Mouse (Mus musculus) embryonic stem cell, embryonic (primary cell): Measurements from ENCODE around the gene Ints3.

ENCODE experiments used
- CTCF ChIA-PET, 4 experiments: fragments of 300-600 bp in 2 of 4; fragments of 350-600 bp in 2 of 4; sonication (Branson Sonifier 250); formaldehyde crosslinking; loops; one replicate each; lab custom pipeline; 2022; ENCODE audit warnings: inconsistent platforms in 2 of 4; lab: Charles Lee
- POLR2A ChIA-PET, 4 experiments: fragments of 300-600 bp in 2 of 4; fragments of 350-600 bp in 2 of 4; sonication (Branson Sonifier 250); formaldehyde crosslinking; loops; one replicate each; lab custom pipeline; 2022; ENCODE audit warnings: antibody characterized with exemption in 4 of 4, inconsistent platforms in 1 of 4; lab: Charles Lee

Gene Ints3

DNA sequence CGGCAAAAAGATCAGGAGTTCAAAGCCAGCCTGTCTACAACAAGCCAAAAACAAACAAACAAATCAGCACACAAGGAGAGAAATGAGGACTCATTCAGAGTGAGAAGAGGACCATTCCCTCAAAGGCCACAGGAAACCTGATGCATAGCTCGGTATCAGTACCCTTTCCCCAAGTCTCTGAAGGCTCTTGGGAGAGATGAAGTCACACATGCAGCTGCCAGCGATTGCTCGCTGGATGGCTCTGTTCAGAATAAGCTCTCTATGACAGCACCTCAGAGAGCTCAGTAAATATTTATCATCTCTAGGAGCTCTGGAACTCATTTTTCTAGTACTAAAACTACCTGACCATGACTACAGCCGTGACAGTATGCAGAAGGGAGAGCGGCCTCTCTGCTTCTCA lies 5.2 kb downstream of the Ints3 start:
- POLR2A ChIA-PET, result interaction anchor here in 3 of 4 experiments (0.8 to 14.1 kb wide), 8 partner anchors 9 to 180 kb away, joined by 3 to 317 read pairs (median 6); partner anchors contain the start of genes Slc27a3 (in 1 of the 3) and Slc39a1 (in 1 of the 3)
- CTCF ChIA-PET, result interaction anchor here in 1 of 4 experiments (0.6 kb wide), 1 partner anchor 80 kb away, joined by 7 read pairs; no protein-coding TSS in a partner anchor

DNA sequence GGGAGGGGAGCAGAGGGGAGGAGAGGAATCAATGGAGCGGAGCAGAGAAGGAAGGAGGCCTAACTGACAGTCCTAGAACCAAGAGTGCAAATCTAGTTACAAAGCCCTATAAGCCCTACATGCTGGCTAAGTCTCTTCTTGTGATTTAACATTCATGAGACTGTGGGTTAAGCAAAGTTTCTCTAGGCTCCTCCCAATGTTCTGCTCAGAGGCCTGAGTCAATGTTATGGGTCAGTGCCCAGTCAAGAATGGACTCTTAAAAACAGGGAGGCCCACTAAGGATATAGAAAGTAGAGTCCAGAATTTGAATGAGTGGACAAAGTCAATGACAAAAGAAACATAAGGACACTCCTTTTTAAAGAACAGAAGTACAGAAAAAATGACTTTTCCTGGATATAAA lies 5.8 kb downstream of the Ints3 start:
- ChIA-PET CTCF (interaction anchor here (0.6 to 2.2 kb wide), 5 partner anchors 15 to 98 kb away, joined by 3 to 8 read pairs (median 4); no protein-coding TSS in a partner anchor), POLR2A (interaction anchor here in 3 of 4 experiments (0.7 to 14.1 kb wide), 16 partner anchors 10 to 85 kb away, joined by 3 to 317 read pairs (median 8); partner anchors contain the start of gene Slc27a3 (in 2 of the 3))

DNA sequence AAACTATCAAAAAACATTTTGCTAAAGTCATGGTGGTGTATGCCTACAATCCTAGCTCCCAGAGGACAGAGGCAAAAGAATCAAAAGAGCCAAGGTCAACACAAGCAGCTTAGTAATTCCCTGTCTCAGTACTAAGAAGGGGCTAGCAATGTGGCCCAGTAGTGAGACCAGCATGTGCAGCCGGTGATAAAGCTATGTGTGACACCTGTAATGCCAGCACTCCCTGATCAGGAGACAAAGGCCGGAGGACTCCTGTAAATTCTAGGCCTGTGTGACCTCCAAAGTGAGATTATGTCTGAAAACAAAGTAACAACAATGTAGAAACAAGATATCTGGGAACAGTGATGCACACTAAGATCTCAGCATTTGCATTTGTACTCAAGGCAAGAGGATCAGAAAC lies 7.9 kb downstream of the Ints3 start:
- ChIA-PET POLR2A (interaction anchor here in 3 of 4 experiments (0.5 to 7.6 kb wide), 30 partner anchors 8 to 239 kb away, joined by 3 to 63 read pairs (median 9); partner anchors contain the start of genes Ints3 (in 3 of the 3), Chtop (in 1 of the 3), Gatad2b (in 1 of the 3) and S100a1 (in 1 of the 3)), CTCF (interaction anchor here in 2 of 4 experiments (0.6 to 2.2 kb wide), 6 partner anchors 11 to 201 kb away, joined by 3 to 8 read pairs (median 4); partner anchors contain the start of gene Snapin (in 1 of the 2))

- POLR2A ChIA-PET, result interaction anchor here in 3 of 4 experiments (1.1 to 7.6 kb wide), 14 partner anchors 10 to 90 kb away, joined by 3 to 63 read pairs (median 17); partner anchors contain the start of genes Ints3 (in 3 of the 3), S100a1 (in 1 of the 3), S100a13 (in 1 of the 3) and Slc27a3 (in 1 of the 3)
- CTCF ChIA-PET, result interaction anchor here in 3 of 4 experiments (0.6 to 1.8 kb wide), 4 partner anchors 10 to 43 kb away, joined by 3 to 6 read pairs (median 4); no protein-coding TSS in a partner anchor
Measured at GRCm38 (mm10) chr3:90423549-90423948, 9.9 kb downstream of the Ints3 start.

GRCm38 (mm10) chr3:90420696-90421095 lies 12.7 kb downstream of the Ints3 start:
- CTCF ChIA-PET, result interaction anchor here in 3 of 4 experiments (0.6 to 0.9 kb wide), 3 partner anchors 13 to 47 kb away, joined by 3 to 4 read pairs (median 3); no protein-coding TSS in a partner anchor
- POLR2A ChIA-PET, result interaction anchor here in 3 of 4 experiments (0.6 to 7.6 kb wide), 15 partner anchors 12 to 93 kb away, joined by 3 to 63 read pairs (median 4); partner anchors contain the start of gene Ints3 (in 1 of the 3)

- ChIA-PET CTCF (interaction anchor here (0.5 to 2.3 kb wide), 79 partner anchors 9 to 297 kb away, joined by 3 to 47 read pairs (median 4); partner anchors contain the start of genes Npr1 (in 2 of the 4), Slc27a3 (in 2 of the 4), Gatad2b (in 1 of the 4) and S100a7a (in 1 of the 4)), POLR2A (interaction anchor here (0.9 to 5.8 kb wide), 45 partner anchors 9 to 201 kb away, joined by 3 to 33 read pairs (median 4); partner anchors contain the start of genes Slc27a3 (in 3 of the 4), Ints3 (in 2 of the 4), Chtop (in 1 of the 4) and Creb3l4 (in 1 of the 4))
Measured at GRCm38 (mm10) chr3:90413011-90413396, 20.4 kb downstream of the Ints3 start.

DNA sequence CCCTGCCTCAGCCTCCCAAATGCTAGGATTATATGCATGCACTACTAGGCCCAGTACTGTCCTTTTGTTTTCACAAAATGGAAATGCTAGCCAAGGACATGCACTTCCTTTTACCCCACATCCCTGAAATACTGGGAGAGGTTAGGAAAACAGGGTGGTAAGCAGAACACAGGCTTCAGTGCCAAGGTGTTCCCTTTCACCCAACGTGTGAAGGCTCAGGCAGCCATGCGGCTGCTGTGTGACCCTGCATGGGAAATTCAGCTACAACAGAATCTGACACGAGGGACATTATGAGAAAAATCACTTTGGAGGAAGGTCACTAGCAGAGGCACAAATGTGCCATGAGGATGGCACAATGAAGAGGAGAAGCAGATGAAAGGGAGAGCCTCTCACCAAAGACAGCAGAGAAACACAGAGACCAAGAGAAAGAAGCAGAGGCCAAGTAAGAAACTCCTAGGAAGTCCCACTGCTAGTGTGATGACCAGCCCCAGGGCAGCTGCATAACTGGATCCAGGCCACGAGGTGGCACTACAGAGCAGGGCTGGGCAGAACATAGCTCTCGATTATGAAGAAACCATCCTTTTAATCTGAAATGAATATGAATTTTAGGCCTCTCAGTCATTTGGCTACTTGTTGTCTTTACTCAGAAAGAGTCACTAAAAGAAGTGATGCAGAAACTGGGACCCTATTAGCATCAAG lies 21.0 kb downstream of the Ints3 start:
- ChIA-PET CTCF (interaction anchor here (0.5 to 2.3 kb wide), 84 partner anchors 8 to 331 kb away, joined by 3 to 47 read pairs (median 4); partner anchors contain the start of genes Npr1 (in 2 of the 4), Slc27a3 (in 2 of the 4), Gatad2b (in 1 of the 4) and S100a7a (in 1 of the 4)), POLR2A (interaction anchor here (0.6 to 5.8 kb wide), 43 partner anchors 9 to 625 kb away, joined by 3 to 33 read pairs (median 5); partner anchors contain the start of genes Slc27a3 (in 3 of the 4), Ints3 (in 2 of the 4), Chtop (in 1 of the 4) and Creb3l4 (in 1 of the 4))

GRCm38 (mm10) chr3:90408721-90409120 lies 24.7 kb downstream of the Ints3 start:
- CTCF ChIA-PET, result no interaction called here
- POLR2A ChIA-PET, result interaction anchor here in 2 of 4 experiments (0.9 to 1.7 kb wide), 2 partner anchors 12 to 16 kb away, joined by 3 to 4 read pairs; no protein-coding TSS in a partner anchor

GRCm38 (mm10) chr3:90406414-90406813 lies 27.0 kb downstream of the Ints3 start:
- CTCF ChIA-PET, result no interaction called here
- POLR2A ChIA-PET, result interaction anchor here in 2 of 4 experiments (1.0 to 3.3 kb wide), 6 partner anchors 17 to 113 kb away, joined by 3 to 22 read pairs (median 3); partner anchors contain the start of genes Slc27a3 (in 2 of the 2) and Gatad2b (in 1 of the 2)

DNA sequence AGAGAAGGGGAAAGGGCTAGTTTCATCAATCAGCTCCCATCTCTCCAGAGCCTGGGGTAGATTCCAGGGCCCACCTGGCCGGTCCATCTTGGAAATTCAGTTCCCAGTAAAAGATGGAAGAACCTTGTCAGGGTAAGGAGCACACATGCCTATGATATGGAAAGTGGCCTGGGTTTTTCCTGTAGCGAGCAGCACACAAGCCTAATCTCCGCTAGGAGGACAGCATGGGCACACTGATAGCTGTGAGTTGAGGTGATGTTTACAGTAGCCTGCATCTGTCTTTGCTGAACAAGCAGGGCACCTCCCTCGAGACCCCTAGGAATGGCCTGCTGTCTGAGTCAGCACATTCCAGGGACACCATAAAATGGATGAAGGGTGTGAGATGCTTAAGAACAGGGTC lies 28.8 kb downstream of the Ints3 start:
- CTCF ChIA-PET, result interaction anchor here in 2 of 4 experiments (0.8 to 0.9 kb wide), 2 partner anchors 8 kb away, joined by 3 to 6 read pairs; no protein-coding TSS in a partner anchor
- POLR2A ChIA-PET, result interaction anchor here in 3 of 4 experiments (0.6 to 3.3 kb wide), 11 partner anchors 11 to 114 kb away, joined by 3 to 22 read pairs (median 4); partner anchors contain the start of gene Slc27a3 (in 2 of the 3)

DNA sequence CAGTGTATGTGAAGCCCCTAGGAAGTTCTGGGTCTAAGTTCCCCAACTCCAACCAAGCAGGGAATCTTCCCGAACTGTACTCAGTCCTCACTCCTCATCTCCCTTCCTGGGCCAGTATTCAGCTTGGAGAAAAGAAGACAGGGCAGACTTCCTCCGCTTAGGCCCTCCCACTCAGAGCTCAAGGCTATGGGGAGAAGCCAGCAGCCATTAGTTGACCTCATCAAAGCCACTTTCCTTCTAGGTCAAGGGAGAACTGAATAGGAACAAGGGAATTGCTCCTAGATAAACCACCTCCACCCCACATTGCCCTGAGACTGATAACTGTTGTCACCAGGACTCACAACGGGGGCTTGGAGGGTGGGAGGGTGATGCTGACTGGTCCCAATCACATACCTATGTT lies 29.3 kb downstream of the Ints3 start:
- ChIA-PET CTCF (interaction anchor here in 2 of 4 experiments (0.8 to 0.9 kb wide), 2 partner anchors 9 kb away, joined by 3 to 6 read pairs; no protein-coding TSS in a partner anchor), POLR2A (interaction anchor here in 3 of 4 experiments (0.6 to 3.3 kb wide), 11 partner anchors 9 to 114 kb away, joined by 3 to 22 read pairs (median 4); partner anchors contain the start of genes Slc27a3 (in 2 of the 3) and Ilf2 (in 1 of the 3))

GRCm38 (mm10) chr3:90400993-90401392 lies 32.4 kb downstream of the Ints3 start:
- ChIA-PET CTCF (interaction anchor here in 1 of 4 experiments (0.6 to 1.0 kb wide), 2 partner anchors 11 to 12 kb away, joined by 3 read pairs; no protein-coding TSS in a partner anchor), POLR2A (interaction anchor here in 3 of 4 experiments (0.6 to 6.0 kb wide), 7 partner anchors 11 to 75 kb away, joined by 3 to 31 read pairs (median 4); partner anchors contain the start of genes Slc27a3 (in 2 of the 3) and Ilf2 (in 1 of the 3))

DNA sequence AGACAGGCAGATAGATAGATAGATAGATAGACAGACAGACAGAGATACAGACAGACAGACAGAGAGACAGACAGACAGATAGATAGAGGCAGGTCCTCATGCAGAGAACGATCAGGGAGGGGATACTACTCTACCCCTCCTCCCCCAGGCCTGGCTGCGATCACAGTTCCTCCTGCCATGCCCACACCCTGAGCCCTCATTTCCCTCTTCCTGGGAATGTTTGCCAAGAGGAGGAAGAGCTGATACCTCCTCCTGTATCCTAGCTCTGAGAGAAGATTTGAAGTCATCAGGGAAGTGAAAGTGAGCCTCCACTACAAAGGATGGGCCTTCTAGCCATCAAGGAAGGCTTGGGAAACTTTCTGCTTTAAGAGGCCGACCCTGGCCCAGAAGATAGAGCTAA lies 37.8 kb downstream of the Ints3 start:
- ChIA-PET CTCF (no interaction called here), POLR2A (interaction anchor here in 2 of 4 experiments (0.7 to 1.8 kb wide), 3 partner anchors 22 to 199 kb away, joined by 3 to 6 read pairs (median 4); no protein-coding TSS in a partner anchor)

DNA sequence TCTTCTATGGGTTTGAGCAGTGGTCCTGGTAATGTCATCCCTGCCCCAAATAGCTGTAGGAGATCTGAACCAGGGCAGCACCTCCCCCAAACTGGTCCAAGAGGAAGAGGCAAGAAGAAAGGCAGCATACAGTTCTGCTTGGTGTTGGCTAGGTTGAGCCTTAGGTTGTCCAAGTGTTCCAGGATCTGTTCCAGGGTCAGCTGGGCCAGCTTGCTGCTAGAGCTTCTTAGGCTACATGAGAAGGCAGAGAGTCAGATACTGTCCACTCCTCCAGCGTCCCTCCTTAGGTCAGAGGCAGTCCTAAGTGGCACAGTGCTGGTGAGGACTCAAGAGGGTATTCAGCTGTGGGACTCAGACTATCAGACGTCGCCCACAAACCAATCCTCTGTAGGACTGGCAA lies 40.8 kb downstream of the Ints3 start:
- ChIA-PET POLR2A (interaction anchor here in 3 of 4 experiments (0.7 to 6.5 kb wide), 8 partner anchors 8 to 179 kb away, joined by 3 to 31 read pairs (median 4); partner anchors contain the start of genes Rab13 (in 1 of the 3) and Rps27 (in 1 of the 3)), CTCF (interaction anchor here in 2 of 4 experiments (0.8 to 1.1 kb wide), 2 partner anchors 20 kb away, joined by 3 read pairs; no protein-coding TSS in a partner anchor)

- POLR2A ChIA-PET, result interaction anchor here in 2 of 4 experiments (1.0 to 6.5 kb wide), 10 partner anchors 8 to 179 kb away, joined by 3 to 31 read pairs (median 4); partner anchors contain the start of genes Rab13 (in 1 of the 2), Rps27 (in 1 of the 2) and Slc39a1 (in 1 of the 2)
- CTCF ChIA-PET, result interaction anchor here in 2 of 4 experiments (0.8 to 1.1 kb wide), 2 partner anchors 21 kb away, joined by 3 read pairs; no protein-coding TSS in a partner anchor
Measured at GRCm38 (mm10) chr3:90391941-90392340, 41.5 kb downstream of the Ints3 start.

DNA sequence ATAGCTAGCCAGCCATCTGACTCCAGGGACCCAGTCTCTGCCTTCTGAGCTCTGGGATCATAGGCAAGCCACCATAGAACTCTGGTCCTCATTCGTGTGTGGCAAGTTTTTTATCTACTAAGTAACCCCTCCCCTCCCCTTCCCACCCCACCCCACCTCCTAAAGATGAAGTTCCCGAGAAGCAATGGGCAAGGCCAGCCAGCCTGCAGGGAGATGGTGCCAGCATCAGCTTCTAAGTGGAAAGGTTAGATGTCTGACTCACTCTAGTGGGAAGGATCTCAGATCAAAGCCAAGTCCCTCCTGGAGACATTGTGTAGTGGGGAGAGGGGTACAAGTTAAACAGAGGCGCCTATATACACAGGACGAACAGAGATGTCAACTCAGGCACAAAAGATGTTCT lies 42.4 kb downstream of the Ints3 start:
- ChIA-PET CTCF (interaction anchor here in 3 of 4 experiments (0.6 to 2.9 kb wide), 5 partner anchors 17 to 68 kb away, joined by 3 to 19 read pairs (median 4); no protein-coding TSS in a partner anchor), POLR2A (interaction anchor here in 3 of 4 experiments (0.7 to 6.5 kb wide), 31 partner anchors 8 to 180 kb away, joined by 3 to 31 read pairs (median 8); partner anchors contain the start of genes Dennd4b (in 2 of the 3), Snapin (in 2 of the 3), Chtop (in 1 of the 3) and Ints3 (in 1 of the 3))
